Mouse (Mus musculus) erythroblast, embryonic 14.5 days (primary cell): ENCODE data around the gene Kidins220.

Experiments used
- GATA1 ChIP-seq: IDR thresholded peaks from 2 replicates; pipeline ENCODE4 v1.6.1; 2012; ENCODE audit warnings: low read length, inconsistent platforms, mixed read lengths
- TAL1 ChIP-seq: IDR thresholded peaks from 3 replicates; pipeline ENCODE4 v1.6.1; 2012; ENCODE audit warnings: low read length, inconsistent platforms, mixed read lengths

DNA sequence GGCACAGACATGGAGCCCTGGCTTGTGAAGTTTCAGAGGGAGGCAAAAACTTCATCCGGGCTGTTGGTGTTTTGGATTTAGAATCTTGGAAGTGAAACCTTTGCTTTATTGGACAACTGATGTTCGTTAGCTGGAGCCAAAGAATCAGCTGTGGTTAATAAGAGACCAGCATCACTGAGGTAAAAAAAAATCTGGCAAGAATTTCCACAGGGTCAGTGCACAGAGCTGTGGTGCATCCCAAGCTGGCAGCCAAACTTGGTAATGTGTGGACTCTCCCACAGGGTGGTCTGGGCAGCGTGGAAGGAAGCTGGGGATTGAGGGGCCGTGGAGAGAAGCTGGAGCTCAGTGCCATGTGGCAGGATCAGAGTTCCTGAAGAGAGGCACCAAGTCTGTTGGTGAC lies 112.2 kb downstream of the Kidins220 start:
- TF ChIP-seq GATA1, result no peak
- no peak for TF ChIP-seq TAL1
